Mouse (Mus musculus) intestine, postnatal 0 days (tissue): ENCODE results near the gene Man1a. TPM values are rescaled to one million over a fixed set of nuclear protein-coding genes. Genes with fewer than 3 reads are reported as not detected.

ENCODE experiments used
- ATAC-seq: fragments of 200-750 bp; cut with Nextera tagmentation; 2 replicates; pipeline ENCODE4 v1.8.0; 2017; ENCODE audit warnings: mild to moderate bottlenecking, moderate TSS enrichment, moderate library complexity
- H3K27ac ChIP-seq: fragments of 300-500 bp; sonication (generic); 2 replicates; pipeline ENCODE4 v1.5.1; 2014; ENCODE audit warnings: mild to moderate bottlenecking, low read depth, low read length, moderate library complexity
- H3K27me3 ChIP-seq: fragments of 300-500 bp; sonication (generic); replicated peaks from 2 replicates; pipeline ENCODE4 v1.6.1; 2014; ENCODE audit warnings: low read length, mixed read lengths; ENCODE audit not compliant: control insufficient read depth, insufficient read depth
- H3K36me3 ChIP-seq: fragments of 300-500 bp; sonication (generic); 2 replicates; pipeline ENCODE4 v1.6.1; 2014; ENCODE audit warnings: mild to moderate bottlenecking, moderate library complexity; ENCODE audit not compliant: control insufficient read depth, insufficient read depth
- H3K4me1 ChIP-seq: fragments of 300-500 bp; sonication (generic); replicated peaks from 2 replicates; pipeline ENCODE4 v1.6.1; 2014; ENCODE audit warnings: antibody characterized with exemption, low read length, mixed read lengths; ENCODE audit not compliant: control insufficient read depth, insufficient read depth
- H3K4me2 ChIP-seq: fragments of 300-500 bp; sonication (generic); replicated peaks from 2 replicates; pipeline ENCODE4 v1.6.1; 2014; ENCODE audit warnings: low read depth, mild to moderate bottlenecking, moderate library complexity
- H3K4me3 ChIP-seq: fragments of 300-500 bp; sonication (generic); 2 replicates; pipeline ENCODE4 v1.5.1; 2014; ENCODE audit warnings: low read depth, low read length
- H3K9ac ChIP-seq: fragments of 300-500 bp; sonication (generic); 2 replicates; pipeline ENCODE4 v1.6.1; 2014; ENCODE audit warnings: mild to moderate bottlenecking, low read depth, low read length
- H3K9me3 ChIP-seq: fragments of 300-500 bp; sonication (generic); 2 replicates; pipeline ENCODE4 v1.6.1; 2016; ENCODE audit warnings: mixed run types; ENCODE audit not compliant: control insufficient read depth
- CTCF ChIP-seq: sonication (generic); IDR thresholded peaks from 2 replicates; pipeline ENCODE4 v1.5.1; 2016; ENCODE audit warnings: low read depth, mild to moderate bottlenecking, control low read depth, antibody characterized with exemption, moderate library complexity
- WGBS: fragments of 180-500 bp; shearing (Covaris S2); extraction: QIAGEN DNeasy Blood & Tissue Kit; methylation state at CpG from one replicate; pipeline ENCODE4 v1.1.7; 2014; 5-methylcytosine and 5-hydroxymethylcytosine counted together
- polyA plus RNA-seq: library from polyadenylated mRNA; unstranded; fragments of >200 nt; fragmentation: Nextera tagmentation; extraction: Ambion mirVana; gene quantifications from 2 replicates; pipeline ENCODE4 v1.2.1, GENCODE M21; 2015

Gene Man1a
- 29.9 and 33.0 TPM in 2 replicates for polyA plus RNA-seq

DNA sequence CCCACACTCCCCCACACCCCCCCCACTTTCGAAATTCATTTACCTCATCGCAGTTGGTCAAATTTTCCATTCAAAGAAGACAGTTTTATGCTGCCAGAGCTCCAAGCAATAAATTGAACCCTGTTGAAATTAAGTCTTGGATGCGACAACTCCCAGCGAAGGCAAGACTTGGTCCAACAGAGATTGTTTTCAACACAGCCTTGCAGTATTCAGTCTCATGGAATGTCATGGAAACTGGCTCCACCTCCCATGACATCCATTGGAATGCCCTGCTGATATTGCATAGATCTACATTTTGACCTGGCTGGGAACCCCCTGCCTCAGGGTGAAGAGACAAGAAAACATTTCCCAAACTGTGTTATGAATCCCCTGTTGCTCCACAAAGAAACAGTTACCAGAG lies at the start of gene Man1a:
Man1a (minus strand) TSS at position 190 of the 400 bp plus-strand sequence.
- TF ChIP-seq CTCF = no peak
- H3K9me3 ChIP-seq = no peaks in the 10 kb centered on the region
- WGBS = 15% methylated on average over 4 of the region's 4 CpGs
- H3K4me3 ChIP-seq = peak within 1 kb of the TSS; percentile 84
- no peaks in the 10 kb centered on the region for H3K27me3 ChIP-seq
- ATAC-seq = no peak
- H3K9ac ChIP-seq = peak within 1 kb of the TSS; percentile 85
- no peaks in the 10 kb centered on the region; the same call in 1 of the 2 replicates for H3K4me1 ChIP-seq
- H3K36me3 ChIP-seq = no peaks in the 10 kb centered on the region
- H3K27ac ChIP-seq = peak within 1 kb of the TSS; percentile 92
- peak within 1 kb of the TSS; percentile 99 for H3K4me2 ChIP-seq

- Histone ChIP-seq H3K4me2 (no peak overlapping the region), H3K4me3 (no peak overlapping the region), H3K9me3 (no peaks in the 10 kb centered on the region), H3K4me1 (peaks cover 4% of the 10 kb centered on the region; the same call in 1 of the 2 replicates), H3K27ac (no peak overlapping the region), H3K9ac (no peak overlapping the region), H3K27me3 (no peaks in the 10 kb centered on the region), H3K36me3 (no peaks in the 10 kb centered on the region)
- no peak for ATAC-seq
- no peak for TF ChIP-seq CTCF
- 88% methylated on average over 4 of the region's 4 CpGs for WGBS
These were observed 45.4 kb upstream of the Man1a start for GRCm38 (mm10) chr10:54121816-54122215.

GRCm38 (mm10) chr10:54120375-54120774 lies 44.0 kb upstream of the Man1a start:
- 28% methylated on average over 2 of the region's 2 CpGs for WGBS
- Histone ChIP-seq H3K9me3 (no peaks in the 10 kb centered on the region), H3K4me1 (peaks cover 4% of the 10 kb centered on the region; the same call in 1 of the 2 replicates), H3K36me3 (no peaks in the 10 kb centered on the region), H3K9ac (no peak overlapping the region), H3K27me3 (no peaks in the 10 kb centered on the region), H3K4me3 (no peak overlapping the region), H3K4me2 (no peak overlapping the region), H3K27ac (no peak overlapping the region)
- TF ChIP-seq CTCF = no peak
- no peak for ATAC-seq

DNA sequence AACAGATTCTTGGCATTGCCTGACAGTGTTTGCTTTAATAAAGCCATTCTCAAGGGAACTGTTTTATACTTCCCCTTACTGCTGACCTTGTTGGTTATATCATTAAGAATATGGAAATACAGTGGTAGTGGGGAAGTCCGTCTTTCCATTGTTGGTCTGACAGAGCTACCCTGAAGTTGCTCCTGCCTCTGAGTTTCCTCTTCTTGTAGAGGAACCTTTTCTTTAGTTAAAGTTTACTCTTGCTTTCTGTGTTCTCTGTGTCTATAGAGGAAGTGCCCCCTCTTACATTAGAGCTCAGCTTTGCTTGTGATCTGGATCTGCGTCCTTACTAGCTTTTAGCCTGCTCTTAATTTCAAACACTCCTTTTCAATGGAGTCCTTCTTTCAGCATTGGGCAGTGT lies 42.9 kb upstream of the Man1a start:
- no peak for TF ChIP-seq CTCF
- no peak overlapping the region for H3K4me2 ChIP-seq
- no peak overlapping the region for H3K4me3 ChIP-seq
- WGBS = 75% methylated on average over 2 of the region's 2 CpGs
- ATAC-seq = no peak
- H3K9ac ChIP-seq = no peak overlapping the region
- H3K27ac ChIP-seq = no peak overlapping the region
- H3K36me3 ChIP-seq = no peaks in the 10 kb centered on the region
- H3K9me3 ChIP-seq = no peaks in the 10 kb centered on the region
- peaks cover 4% of the 10 kb centered on the region; the same call in 1 of the 2 replicates for H3K4me1 ChIP-seq
- H3K27me3 ChIP-seq = no peaks in the 10 kb centered on the region

GRCm38 (mm10) chr10:54118223-54118912 lies 42.0 kb upstream of the Man1a start:
- ATAC-seq = peak; percentile 88
- Histone ChIP-seq H3K27ac (peak overlapping the region; percentile 72), H3K36me3 (no peaks in the 10 kb centered on the region), H3K27me3 (no peaks in the 10 kb centered on the region), H3K9me3 (no peaks in the 10 kb centered on the region), H3K4me3 (no peak overlapping the region), H3K4me1 (peaks cover 4% of the 10 kb centered on the region; the same call in 1 of the 2 replicates), H3K4me2 (no peak overlapping the region), H3K9ac (no peak overlapping the region)
- WGBS = 38% methylated on average over 4 of the region's 4 CpGs
- TF ChIP-seq CTCF = no peak

DNA sequence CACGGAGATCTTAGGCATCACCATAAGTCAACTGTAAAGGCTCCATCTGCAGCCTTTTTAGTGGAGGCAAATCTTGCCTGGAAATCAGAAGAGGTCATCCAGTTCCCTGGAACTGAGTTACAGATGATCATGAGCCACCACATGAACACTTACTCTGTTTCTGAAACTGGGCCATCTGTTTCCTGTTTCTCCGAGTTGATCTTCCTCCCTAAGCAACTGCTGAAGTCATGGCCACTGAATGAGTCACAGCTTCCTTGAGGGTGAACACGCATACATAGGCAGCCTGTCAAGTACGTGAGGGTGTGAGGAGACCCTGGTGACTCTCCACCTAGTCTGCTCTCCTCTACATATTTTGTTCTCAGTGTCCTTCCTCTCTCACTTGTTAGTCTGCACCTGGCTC lies 41.4 kb upstream of the Man1a start:
- Histone ChIP-seq H3K27me3 (no peaks in the 10 kb centered on the region), H3K4me2 (no peak overlapping the region), H3K4me1 (peaks cover 4% of the 10 kb centered on the region; the same call in 1 of the 2 replicates), H3K4me3 (no peak overlapping the region), H3K36me3 (no peaks in the 10 kb centered on the region), H3K9ac (no peak overlapping the region), H3K27ac (peak overlapping the region; percentile 72), H3K9me3 (no peaks in the 10 kb centered on the region)
- peak; percentile 92 for ATAC-seq
- TF ChIP-seq CTCF = no peak
- WGBS = 30% methylated on average over 4 of the region's 4 CpGs
